Mouse (Mus musculus) hindbrain, embryonic 15.5 days (tissue): ENCODE data around the gene Hnrnpk. TPM values are rescaled to one million over a fixed set of nuclear protein-coding genes. Genes with fewer than 3 reads are reported as not detected.
"Not testable (repeated sequence)": the region's sequence is repeated elsewhere in the genome, so short reads cannot be mapped to it uniquely, and the experiment has no call there.

Experiments used
- ATAC-seq: fragments of 200-750 bp; cut with Nextera tagmentation; 2 replicates; pipeline ENCODE4 v1.8.0; 2017; ENCODE audit warnings: low read depth, moderate number of reproducible peaks, moderate TSS enrichment; ENCODE audit not compliant: low FRiP score
- H3K27ac ChIP-seq: fragments of 300-500 bp; sonication (generic); replicated peaks from 2 replicates; pipeline ENCODE4 v1.5.1; 2015; ENCODE audit warnings: mild to moderate bottlenecking, inconsistent platforms
- H3K27me3 ChIP-seq: fragments of 300-500 bp; sonication (generic); 2 replicates; pipeline ENCODE4 v1.6.1; 2015; ENCODE audit warnings: control low read depth, inconsistent platforms
- H3K36me3 ChIP-seq: fragments of 300-500 bp; sonication (generic); 2 replicates; pipeline ENCODE4 v1.6.1; 2015; ENCODE audit warnings: control low read depth, inconsistent platforms
- H3K4me1 ChIP-seq: fragments of 300-500 bp; sonication (generic); replicated peaks from 2 replicates; pipeline ENCODE4 v1.6.1; 2015; ENCODE audit warnings: control low read depth, inconsistent platforms
- H3K4me2 ChIP-seq: fragments of 300-500 bp; sonication (generic); 2 replicates; pipeline ENCODE4 v1.6.1; 2015; ENCODE audit warnings: moderate library complexity, mild to moderate bottlenecking, inconsistent platforms
- H3K4me3 ChIP-seq: fragments of 300-500 bp; sonication (generic); 2 replicates; pipeline ENCODE4 v1.5.1; 2015; ENCODE audit warnings: mild to moderate bottlenecking, inconsistent platforms
- H3K9ac ChIP-seq: fragments of 300-500 bp; sonication (generic); 2 replicates; pipeline ENCODE4 v1.6.1; 2015; ENCODE audit warnings: inconsistent platforms
- H3K9me3 ChIP-seq: fragments of 300-500 bp; sonication (generic); 2 replicates; pipeline ENCODE4 v1.6.1; 2016; ENCODE audit warnings: control low read depth, inconsistent platforms
- whole genome bisulfite sequencing: fragments of 180-500 bp; shearing (Covaris S2); methylation state at CpG from one replicate; pipeline ENCODE4 v1.1.7; 2015; 5-methylcytosine and 5-hydroxymethylcytosine counted together
- polyA plus RNA-seq: library from polyadenylated mRNA; unstranded; fragments of >200 nt; fragmentation: Nextera tagmentation; extraction: Ambion mirVana; gene quantifications from 2 replicates; pipeline ENCODE4 v1.2.1, GENCODE M21; 2015

Gene Hnrnpk
- polyA plus RNA-seq, 1 experiment from 2014 or later: 1,232 TPM

GRCm38 (mm10) chr13:58415838-58416237 is 12.7 kb upstream of the Hnrnpk start:
- no peak overlapping the region for H3K9ac ChIP-seq
- no peaks in the 10 kb centered on the region for H3K4me1 ChIP-seq
- no peak overlapping the region for H3K4me3 ChIP-seq
- ATAC-seq: no peak
- H3K36me3 ChIP-seq: no peaks in the 10 kb centered on the region
- no peaks in the 10 kb centered on the region for H3K9me3 ChIP-seq
- no peaks in the 10 kb centered on the region for H3K27me3 ChIP-seq
- H3K27ac ChIP-seq: no peak overlapping the region
- H3K4me2 ChIP-seq: no peak overlapping the region
- WGBS: 82% methylated on average over 5 of the region's 5 CpGs

GRCm38 (mm10) chr13:58415374-58415773 is 12.2 kb upstream of the Hnrnpk start:
- no peak overlapping the region for H3K9ac ChIP-seq

GRCm38 (mm10) chr13:58411073-58411472 is 7.9 kb upstream of the Hnrnpk start:
- Histone ChIP-seq H3K27ac (no peak overlapping the region), H3K27me3 (no peaks in the 10 kb centered on the region), H3K9me3 (no peaks in the 10 kb centered on the region), H3K4me3 (no peak overlapping the region), H3K9ac (no peak overlapping the region), H3K36me3 (0 out of 2 replicates have a peak, but pooled peaks cover 5% of the 10 kb centered on the region), H3K4me2 (no peak overlapping the region), H3K4me1 (no peaks in the 10 kb centered on the region)
- 96% methylated on average over 4 of the region's 4 CpGs for WGBS
- ATAC-seq: no peak

More at GRCm38 (mm10) chr13:58415374-58415773, 12.2 kb upstream of the Hnrnpk start:
- Histone ChIP-seq H3K4me2 (no peak overlapping the region), H3K4me1 (no peaks in the 10 kb centered on the region), H3K27ac (no peak overlapping the region), H3K27me3 (no peaks in the 10 kb centered on the region), H3K36me3 (0 out of 2 replicates have a peak, but pooled peaks cover under 1% of the 10 kb centered on the region), H3K4me3 (no peak overlapping the region), H3K9me3 (no peaks in the 10 kb centered on the region)
- no peak for ATAC-seq
- WGBS: 70% methylated on average over 6 of the region's 6 CpGs

GRCm38 (mm10) chr13:58402744-58403110 is 416 bp downstream of the Hnrnpk start:
- Histone ChIP-seq H3K36me3 (peaks cover 11% of the 10 kb centered on the region), H3K27ac (peak overlapping the region; percentile 100), H3K4me3 (peak overlapping the region; percentile 94), H3K4me2 (peak overlapping the region; percentile 57), H3K27me3 (no peaks in the 10 kb centered on the region), H3K4me1 (peaks cover 16% of the 10 kb centered on the region), H3K9me3 (no peaks in the 10 kb centered on the region), H3K9ac (peak overlapping the region; percentile 100)
- WGBS: under 1% methylated on average over 27 of the region's 48 CpGs
- ATAC-seq: peak; percentile 77

GRCm38 (mm10) chr13:58402003-58402743 is 970 bp downstream of the Hnrnpk start, which contains the start of gene Rmi1:
Gene Rmi1 (plus strand): TSS chr13:58402248.
- ATAC-seq: peak; percentile 97
- H3K9ac ChIP-seq: peak within 1 kb of the TSS; percentile 100
- no peaks in the 10 kb centered on the region for H3K27me3 ChIP-seq
- peak within 1 kb of the TSS; percentile 87 for H3K4me2 ChIP-seq
- peaks cover 19% of the 10 kb centered on the region for H3K4me1 ChIP-seq
- no peaks in the 10 kb centered on the region for H3K9me3 ChIP-seq
- peaks cover 16% of the 10 kb centered on the region for H3K36me3 ChIP-seq
- WGBS: under 1% methylated on average over 91 of the region's 91 CpGs
- peak within 1 kb of the TSS; percentile 100 for H3K27ac ChIP-seq
- peak within 1 kb of the TSS; percentile 94 for H3K4me3 ChIP-seq

GRCm38 (mm10) chr13:58401135-58402002 is 1.8 kb downstream of the Hnrnpk start:
- H3K27me3 ChIP-seq: no peaks in the 10 kb centered on the region
- H3K4me2 ChIP-seq: peak overlapping the region; percentile 87
- H3K4me1 ChIP-seq: peaks cover 19% of the 10 kb centered on the region
- peak overlapping the region; percentile 100 for H3K27ac ChIP-seq
- peak overlapping the region; percentile 94 for H3K4me3 ChIP-seq
- WGBS: under 1% methylated on average over 80 of the region's 100 CpGs
- peak overlapping the region; percentile 100 for H3K9ac ChIP-seq
- H3K9me3 ChIP-seq: no peaks in the 10 kb centered on the region
- peak; percentile 52 for ATAC-seq
- peaks cover 20% of the 10 kb centered on the region for H3K36me3 ChIP-seq

GRCm38 (mm10) chr13:58400576-58400975 is 2.6 kb downstream of the Hnrnpk start:
- no peak for ATAC-seq
- 1% methylated on average over 11 of the region's 11 CpGs for WGBS
- peaks cover 19% of the 10 kb centered on the region for H3K4me1 ChIP-seq
- peak overlapping the region; percentile 94 for H3K4me3 ChIP-seq
- H3K9me3 ChIP-seq: no peaks in the 10 kb centered on the region
- peak overlapping the region; percentile 87 for H3K4me2 ChIP-seq
- H3K27me3 ChIP-seq: no peaks in the 10 kb centered on the region
- peak overlapping the region; percentile 100; the same call in 1 of the 2 replicates for H3K27ac ChIP-seq
- peak overlapping the region; percentile 100 for H3K9ac ChIP-seq
- H3K36me3 ChIP-seq: peaks cover 28% of the 10 kb centered on the region

- ATAC-seq: no peak
- WGBS: 70% methylated on average over 13 of the region's 13 CpGs
Observed at GRCm38 (mm10) chr13:58397651-58398050, 5.5 kb downstream of the Hnrnpk start.

GRCm38 (mm10) chr13:58394392-58394791 is 8.8 kb downstream of the Hnrnpk start:
- WGBS: 85% methylated on average over 11 of the region's 11 CpGs

More at GRCm38 (mm10) chr13:58397651-58398050, 5.5 kb downstream of the Hnrnpk start:
- H3K27me3 ChIP-seq: no peaks in the 10 kb centered on the region
- peaks cover 55% of the 10 kb centered on the region for H3K36me3 ChIP-seq
- no peak overlapping the region for H3K4me2 ChIP-seq
- no peak overlapping the region for H3K9ac ChIP-seq
- no peaks in the 10 kb centered on the region for H3K9me3 ChIP-seq
- no peak overlapping the region for H3K4me3 ChIP-seq
- no peak overlapping the region for H3K27ac ChIP-seq
- peaks cover 16% of the 10 kb centered on the region for H3K4me1 ChIP-seq

GRCm38 (mm10) chr13:58389324-58389951 is 13.7 kb downstream of the Hnrnpk start:
- H3K9ac ChIP-seq: no peak overlapping the region
- H3K4me1 ChIP-seq: 0 out of 2 replicates have a peak, but pooled peaks cover 3% of the 10 kb centered on the region
- no peak for ATAC-seq
- H3K9me3 ChIP-seq: no peaks in the 10 kb centered on the region
- H3K4me2 ChIP-seq: no peak overlapping the region
- 84% methylated on average over 2 of the region's 2 CpGs for WGBS
- H3K27me3 ChIP-seq: no peaks in the 10 kb centered on the region
- H3K36me3 ChIP-seq: peaks cover 36% of the 10 kb centered on the region
- H3K4me3 ChIP-seq: no peak overlapping the region
- no peak overlapping the region for H3K27ac ChIP-seq

More at GRCm38 (mm10) chr13:58394392-58394791, 8.8 kb downstream of the Hnrnpk start:
- not testable (repeated sequence) for H3K9ac ChIP-seq, H3K4me3 ChIP-seq, H3K27me3 ChIP-seq, H3K4me1 ChIP-seq, H3K4me2 ChIP-seq, ATAC-seq, H3K9me3 ChIP-seq, H3K27ac ChIP-seq
- H3K36me3 ChIP-seq: peaks cover 70% of the 10 kb centered on the region

- Histone ChIP-seq H3K4me3 (no peak overlapping the region), H3K36me3 (peaks cover 26% of the 10 kb centered on the region), H3K4me1 (peaks cover 9% of the 10 kb centered on the region; the same call in 1 of the 2 replicates), H3K9me3 (no peaks in the 10 kb centered on the region), H3K27ac (no peak overlapping the region), H3K9ac (no peak overlapping the region), H3K4me2 (no peak overlapping the region), H3K27me3 (no peaks in the 10 kb centered on the region)
- WGBS: 56% methylated on average over 3 of the region's 3 CpGs
- no peak for ATAC-seq
Observed at GRCm38 (mm10) chr13:58388379-58388778, 14.8 kb downstream of the Hnrnpk start.
